Mouse (Mus musculus) embryonic fibroblast, embryonic 13.5 days (primary cell): ENCODE data around the gene Prelid3b. TPM values are rescaled to one million over a fixed set of nuclear protein-coding genes. Genes with fewer than 3 reads are reported as not detected.
A peak's percentile ranks its signal among the peaks of the same experiment; 100 is the strongest.

ENCODE experiments used
- H3K27ac ChIP-seq: 2 replicates; pipeline ENCODE4 v1.5.1; 2012; ENCODE audit warnings: low read length, control low read depth, inconsistent platforms; ENCODE audit not compliant: insufficient read depth
- H3K4me1 ChIP-seq: 2 replicates; pipeline ENCODE4 v1.6.1; 2011; ENCODE audit warnings: low read length; ENCODE audit not compliant: control insufficient read depth, insufficient read depth
- H3K4me3 ChIP-seq: 2 replicates; pipeline ENCODE4 v1.5.1; 2011; ENCODE audit warnings: mild to moderate bottlenecking, control low read depth, low read length; ENCODE audit not compliant: insufficient read depth
- CTCF ChIP-seq: IDR thresholded peaks from 2 replicates; pipeline ENCODE4 v1.5.1; 2011; ENCODE audit warnings: mild to moderate bottlenecking, control low read depth, low read length, moderate library complexity, borderline replicate concordance; ENCODE audit not compliant: insufficient read depth
- POLR2A ChIP-seq: IDR thresholded peaks from 2 replicates; pipeline ENCODE4 v1.6.1; 2011; ENCODE audit warnings: low read depth, mild to moderate bottlenecking, control low read depth, low read length, moderate library complexity
- polyA plus RNA-seq: library from polyadenylated mRNA; stranded (reverse); fragments of >200 nt; gene quantifications from 2 replicates; pipeline ENCODE4 v1.2.4, GENCODE M21; 2011; ENCODE audit warnings: low read depth; ENCODE audit not compliant: missing spikeins, insufficient read length

Gene Prelid3b
- polyA plus RNA-seq, 1 experiment: 75.1 TPM

GRCm38 (mm10) chr2:174434943-174435342 is 37.9 kb downstream of the Prelid3b start:
- no peaks in the 10 kb centered on the region for H3K4me1 ChIP-seq
- TF ChIP-seq CTCF: no peak
- TF ChIP-seq POLR2A: no peak
- H3K27ac ChIP-seq: no peak overlapping the region
- no peak overlapping the region for H3K4me3 ChIP-seq

- TF ChIP-seq POLR2A (no peak), CTCF (no peak)
- no peak overlapping the region for H3K4me3 ChIP-seq
- H3K4me1 ChIP-seq: no peaks in the 10 kb centered on the region
- no peak overlapping the region for H3K27ac ChIP-seq
These were observed 43.8 kb downstream of the Prelid3b start for GRCm38 (mm10) chr2:174428996-174429591.

- Histone ChIP-seq H3K4me1 (no peaks in the 10 kb centered on the region), H3K4me3 (no peak overlapping the region)
- TF ChIP-seq CTCF (no peak), POLR2A (no peak)
These were observed 44.6 kb downstream of the Prelid3b start for GRCm38 (mm10) chr2:174428076-174428835.

GRCm38 (mm10) chr2:174426856-174427255 is 46.0 kb downstream of the Prelid3b start:
- no peak overlapping the region for H3K27ac ChIP-seq
- TF ChIP-seq CTCF: no peak
- no peak for TF ChIP-seq POLR2A
- no peaks in the 10 kb centered on the region for H3K4me1 ChIP-seq
- no peak overlapping the region for H3K4me3 ChIP-seq

More at GRCm38 (mm10) chr2:174428076-174428835, 44.6 kb downstream of the Prelid3b start:
- no peak overlapping the region for H3K27ac ChIP-seq

- no peak overlapping the region for H3K4me3 ChIP-seq
- H3K27ac ChIP-seq: no peak overlapping the region
- TF ChIP-seq CTCF (no peak), POLR2A (no peak)
- no peaks in the 10 kb centered on the region for H3K4me1 ChIP-seq
These were observed 48.4 kb downstream of the Prelid3b start for GRCm38 (mm10) chr2:174424301-174425085.

GRCm38 (mm10) chr2:174421107-174421506 is 51.8 kb downstream of the Prelid3b start:
- TF ChIP-seq CTCF (no peak), POLR2A (no peak)

GRCm38 (mm10) chr2:174415731-174416310 is 57.1 kb downstream of the Prelid3b start, which contains the start of gene Nelfcd:
Gene Nelfcd (plus strand): TSS chr2:174415804.
- Histone ChIP-seq H3K4me3 (peak within 1 kb of the TSS; percentile 94), H3K4me1 (no peaks in the 10 kb centered on the region), H3K27ac (no peak within 1 kb of the TSS)
- TF ChIP-seq POLR2A: peak; percentile 81
- no peak for TF ChIP-seq CTCF

More at GRCm38 (mm10) chr2:174421107-174421506, 51.8 kb downstream of the Prelid3b start:
- Histone ChIP-seq H3K27ac (no peak overlapping the region), H3K4me1 (no peaks in the 10 kb centered on the region), H3K4me3 (no peak overlapping the region)

Other genes with a start within 250 kb of the Prelid3b start
- 1,063 and 1,076 TPM in 2 replicates for gene Gnas, start 188.8 kb downstream of the Prelid3b start, polyA plus RNA-seq
- gene Gm20721, start 126.4 kb downstream of the Prelid3b start, polyA plus RNA-seq: 4.3 and 10.6 TPM in 2 replicates
- gene Nelfcd, start 57.3 kb downstream of the Prelid3b start, polyA plus RNA-seq: 31.3 and 33.2 TPM in 2 replicates
- gene Ctsz, start 34.0 kb downstream of the Prelid3b start, polyA plus RNA-seq: 143 and 186 TPM in 2 replicates
- gene Tubb1, start 22.4 kb downstream of the Prelid3b start, polyA plus RNA-seq: not detected in 2 replicates
- gene Atp5e, start 9.0 kb downstream of the Prelid3b start, polyA plus RNA-seq: 240 and 279 TPM in 2 replicates
- gene Zfp831, start 170.5 kb upstream of the Prelid3b start, polyA plus RNA-seq: not detected in 2 replicates